8 mouse cellular contexts compared by ENCODE assay signal in the genomic region with DNA sequence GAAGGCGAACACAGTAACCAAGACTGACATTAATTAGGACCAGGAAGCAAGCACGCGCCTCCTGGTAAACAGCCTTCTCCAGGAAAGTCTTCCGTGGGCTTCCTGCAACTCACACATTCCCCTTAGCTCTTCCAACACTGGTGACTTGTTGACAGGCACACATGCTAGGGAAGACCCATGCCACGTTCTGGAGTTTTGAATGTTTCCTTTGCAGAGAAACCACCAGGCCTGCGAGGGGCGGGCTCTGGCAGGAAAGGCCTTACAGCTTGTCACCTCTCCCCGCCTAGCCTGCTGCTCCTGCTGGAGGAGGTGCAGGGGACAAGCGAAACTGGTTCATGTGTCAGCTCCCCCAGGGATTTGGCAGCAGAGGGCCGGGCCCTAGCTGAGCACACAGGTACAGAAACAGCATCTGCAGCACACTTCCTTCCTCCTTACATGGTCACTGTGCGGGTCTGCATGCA. TPM values are rescaled to one million over a fixed set of nuclear protein-coding genes. Genes with fewer than 3 reads are reported as not detected.
DNase-seq lines count a peak whose midpoint lies in the region; ATAC-seq and TF ChIP-seq lines count a peak whose summit lies in the region.

No protein-coding gene starts in this region.

- 10% methylated on average over 11 of the region's 11 CpGs for WGBS in limb, embryonic 11.5 days
- 28% methylated on average over 11 of the region's 11 CpGs for WGBS in midbrain, embryonic 13.5 days

- peaks cover 7 to 13% of the 10 kb centered on the region in 2 experiments for H3K4me1 ChIP-seq in ES-E14 (ENCODE audit: control insufficient read depth in 2 of 2, insufficient read depth in 2 of 2, low read length in 2 of 2, poor library complexity in 1 of 2)
- peaks cover 13% of the 10 kb centered on the region for H3K4me1 ChIP-seq in limb, embryonic 11.5 days (ENCODE audit: control insufficient read depth, insufficient read depth, low read length)
- peaks cover 19% of the 10 kb centered on the region for H3K4me1 ChIP-seq in midbrain, embryonic 13.5 days (replicated peaks)

- no peak overlapping the region for H3K27ac ChIP-seq in ES-E14 (ENCODE audit: insufficient read depth, low read depth, low read length, poor library complexity, severe bottlenecking)
- peak overlapping the region; percentile 32; the same call in 1 of the 2 replicates for H3K27ac ChIP-seq in limb, embryonic 11.5 days (replicated peaks; ENCODE audit: low read depth, low read length)
- no peak overlapping the region; the same call in 1 of the 2 replicates for H3K27ac ChIP-seq in midbrain, embryonic 13.5 days

- in situ Hi-C loops in ES-E14 (cut with MboI; ENCODE audit: low sequenced_read_pairs in 2 of 2, unreplicated experiment in 2 of 2), result no loop called here

- H3K9ac ChIP-seq in ES-E14 (ENCODE audit: insufficient read depth, low read depth, low read length, poor library complexity, severe bottlenecking), result 0 out of 2 replicates have a peak overlapping the region, but pooled peaks have one; percentile 23
- H3K9ac ChIP-seq in limb, embryonic 11.5 days (ENCODE audit: low read length), result no peak overlapping the region
- peak overlapping the region; percentile 14; the same call in 1 of the 2 replicates for H3K9ac ChIP-seq in midbrain, embryonic 13.5 days (replicated peaks)

- peak overlapping the region in 1 of 2 experiments; percentile 34; a peak in 2 of 4 replicates for H3K4me3 ChIP-seq in ES-E14 (ENCODE audit: insufficient read depth in 1 of 2, low read depth in 1 of 2, low read length in 2 of 2, poor library complexity in 1 of 2, severe bottlenecking in 1 of 2)
- no peak overlapping the region for H3K4me3 ChIP-seq in limb, embryonic 11.5 days (ENCODE audit: low read depth, low read length)
- no peak overlapping the region for H3K4me3 ChIP-seq in midbrain, embryonic 13.5 days (replicated peaks)

- H3K9me3 ChIP-seq in ES-E14 (ENCODE audit: control insufficient read depth, insufficient read depth, low read depth, low read length), result no peaks in the 10 kb centered on the region
- no peaks in the 10 kb centered on the region for H3K9me3 ChIP-seq in limb, embryonic 11.5 days (ENCODE audit: control insufficient read depth, low read length)
- no peaks in the 10 kb centered on the region for H3K9me3 ChIP-seq in midbrain, embryonic 13.5 days

- ATAC-seq in hematopoietic stem cell, adult 5-6 weeks (replicated peaks in 1 of 2; ENCODE audit: insufficient read depth in 1 of 2, low FRiP score in 2 of 2, low TSS enrichment in 1 of 2, low read depth in 1 of 2, poor library complexity in 2 of 2, severe bottlenecking in 2 of 2), result peak; percentile 97
- ATAC-seq in limb, embryonic 11.5 days (ENCODE audit: insufficient number of reproducible peaks, low FRiP score, low TSS enrichment, low read depth), result no peak
- no peak; the same call in 1 of the 2 replicates for ATAC-seq in midbrain, embryonic 13.5 days

- peak overlapping the region; percentile 43; the same call in 1 of the 2 replicates for H3K4me2 ChIP-seq in limb, embryonic 11.5 days (ENCODE audit: low read depth, severe bottlenecking)
- no peak overlapping the region for H3K4me2 ChIP-seq in midbrain, embryonic 13.5 days (replicated peaks)

- H3K27me3 ChIP-seq in limb, embryonic 11.5 days (ENCODE audit: control insufficient read depth, insufficient read depth, low read length), result no peaks in the 10 kb centered on the region
- H3K27me3 ChIP-seq in midbrain, embryonic 13.5 days, result peaks cover 9% of the 10 kb centered on the region; the same call in 1 of the 2 replicates

- no peaks in the 10 kb centered on the region for H3K36me3 ChIP-seq in ES-E14 (ENCODE audit: control insufficient read depth, insufficient read depth, low read length, poor library complexity, severe bottlenecking)
- no peaks in the 10 kb centered on the region for H3K36me3 ChIP-seq in limb, embryonic 11.5 days (ENCODE audit: control insufficient read depth, insufficient read depth, low read length)
- no peaks in the 10 kb centered on the region for H3K36me3 ChIP-seq in midbrain, embryonic 13.5 days

- DNase-seq in ES-E14 (ENCODE audit: low read depth, low spot score), result no peak
- DNase-seq in cerebellum, adult 18-20 months, result peak; percentile 76 to 78
- DNase-seq in forelimb bud, embryonic 11.5 days (ENCODE audit: low read depth, low spot score), result peak; percentile 43
- DNase-seq in limb, embryonic 11.5 days (ENCODE audit: low spot score), result peak; percentile 76
- peak; percentile 5 to 19 for DNase-seq in thymus, adult 18-20 months
- no peak for DNase-seq in right cerebral cortex, postnatal 14 days

TF ChIP-seq in ES-E14, 5 proteins besides CTCF, POLR2A, EP300 and RAD21:
- TF ChIP-seq MAFK (IDR thresholded peaks at IDR 0.05; ENCODE audit: insufficient read depth, low read depth, low read length) (no peak), CHD2 (IDR thresholded peaks at IDR 0.05; ENCODE audit: low read depth, low read length) (no peak), ZC3H11A (IDR thresholded peaks at IDR 0.05; ENCODE audit: borderline replicate concordance, low read depth, low read length) (no peak), ZNF384 (IDR thresholded peaks at IDR 0.05; ENCODE audit: low read depth, low read length) (no peak), HCFC1 (IDR thresholded peaks at IDR 0.05; ENCODE audit: borderline replicate concordance, insufficient read depth, low read length) (no peak)

RNA-seq across cellular contexts. Expression of gene Arid1b, which starts 48.2 kb away (rescaled TPM):
- total RNA-seq in ES-E14 (2012; rRNA removed), result 9.2 and 13.7 TPM in 2 replicates
- total RNA-seq in hematopoietic stem cell, adult 5-6 weeks (2017), result 41.0 and 55.8 TPM in 2 replicates
- polyA plus RNA-seq in limb, embryonic 11.5 days (2014; fragmentation: Nextera tagmentation; extraction: Ambion mirVana), result 14.8 and 18.5 TPM in 2 replicates
- 14.0 and 14.8 TPM in 2 replicates for polyA plus RNA-seq in midbrain, embryonic 13.5 days (2015; fragmentation: Nextera tagmentation; extraction: Ambion mirVana)

Comparison
In these comparisons a context has a peak if more than half of its experiments do, and no peak if none do; other contexts are left out.
1. DNase-seq: peak in cerebellum, adult 18-20 months (2 of 2), forelimb bud, embryonic 11.5 days (single experiment), limb, embryonic 11.5 days (single experiment) and thymus, adult 18-20 months (2 of 2); none in ES-E14 (single experiment) and right cerebral cortex, postnatal 14 days (single experiment).
2. ATAC-seq: peak in hematopoietic stem cell, adult 5-6 weeks (2 of 2); none in limb, embryonic 11.5 days (single experiment) and midbrain, embryonic 13.5 days (single experiment).